Mouse (Mus musculus) neural tube, embryonic 13.5 days (tissue): ENCODE measurements around the gene Taar7d. TPM values are rescaled to one million over a fixed set of nuclear protein-coding genes. Genes with fewer than 3 reads are reported as not detected.
"Not testable (repeated sequence)": the region's sequence is repeated elsewhere in the genome, so short reads cannot be mapped to it uniquely, and the experiment has no call there.

Experiments
- ATAC-seq: fragments of 200-750 bp; cut with Nextera tagmentation; 2 replicates; pipeline ENCODE4 v1.8.0; 2017; ENCODE audit warnings: low read depth, mild to moderate bottlenecking, moderate TSS enrichment, moderate library complexity
- H3K27ac ChIP-seq: fragments of 300-500 bp; sonication (generic); replicated peaks from 2 replicates; pipeline ENCODE4 v1.5.1; 2015; ENCODE audit warnings: moderate library complexity, mild to moderate bottlenecking, inconsistent platforms
- H3K27me3 ChIP-seq: fragments of 300-500 bp; sonication (generic); 2 replicates; pipeline ENCODE4 v1.6.1; 2015; ENCODE audit warnings: mild to moderate bottlenecking, inconsistent platforms
- H3K36me3 ChIP-seq: fragments of 300-500 bp; sonication (generic); 2 replicates; pipeline ENCODE4 v1.6.1; 2015; ENCODE audit warnings: mild to moderate bottlenecking, inconsistent platforms
- H3K4me1 ChIP-seq: fragments of 300-500 bp; sonication (generic); replicated peaks from 2 replicates; pipeline ENCODE4 v1.6.1; 2015; ENCODE audit warnings: inconsistent platforms
- H3K4me2 ChIP-seq: fragments of 300-500 bp; sonication (generic); 2 replicates; pipeline ENCODE4 v1.6.1; 2015; ENCODE audit warnings: inconsistent platforms, mild to moderate bottlenecking, moderate library complexity
- H3K4me3 ChIP-seq: fragments of 300-500 bp; sonication (generic); 2 replicates; pipeline ENCODE4 v1.5.1; 2015; ENCODE audit warnings: mild to moderate bottlenecking, inconsistent platforms
- H3K9ac ChIP-seq: fragments of 300-500 bp; sonication (generic); 2 replicates; pipeline ENCODE4 v1.6.1; 2015; ENCODE audit warnings: moderate library complexity, mild to moderate bottlenecking, inconsistent platforms
- H3K9me3 ChIP-seq: fragments of 300-500 bp; sonication (generic); 2 replicates; pipeline ENCODE4 v1.6.1; 2016; ENCODE audit warnings: inconsistent platforms
- WGBS: fragments of 180-500 bp; shearing (Covaris S2); methylation state at CpG from one replicate; pipeline ENCODE4 v1.1.7; 2015; 5-methylcytosine and 5-hydroxymethylcytosine counted together
- polyA plus RNA-seq: library from polyadenylated mRNA; unstranded; fragments of >200 nt; fragmentation: Nextera tagmentation; extraction: Ambion mirVana; gene quantifications from 2 replicates; pipeline ENCODE4 v1.2.1, GENCODE M21; 2015

Gene Taar7d
- polyA plus RNA-seq, 1 experiment from 2014 or later, result not detected

GRCm38 (mm10) chr10:24040120-24040869 is 13.3 kb downstream of the Taar7d start:
- Histone ChIP-seq H3K4me3 (no peak overlapping the region), H3K4me1 (no peaks in the 10 kb centered on the region), H3K9ac (no peak overlapping the region), H3K27me3 (no peaks in the 10 kb centered on the region), H3K27ac (no peak overlapping the region), H3K36me3 (no peaks in the 10 kb centered on the region), H3K4me2 (no peak overlapping the region), H3K9me3 (no peaks in the 10 kb centered on the region)
- no peak for ATAC-seq
- WGBS, result 79% methylated on average over 2 of the region's 2 CpGs

GRCm38 (mm10) chr10:24049210-24049609 is 22.2 kb downstream of the Taar7d start, which contains the start of gene Taar7f:
Gene Taar7f (plus strand): TSS chr10:24049510.
- Histone ChIP-seq H3K27ac (no peak within 1 kb of the TSS), H3K27me3 (no peaks in the 10 kb centered on the region), H3K36me3 (no peaks in the 10 kb centered on the region), H3K4me2 (no peak within 1 kb of the TSS), H3K9me3 (no peaks in the 10 kb centered on the region), H3K9ac (no peak within 1 kb of the TSS), H3K4me3 (no peak within 1 kb of the TSS), H3K4me1 (no peaks in the 10 kb centered on the region)
- no peak for ATAC-seq

- no peaks in the 10 kb centered on the region for H3K4me1 ChIP-seq
- H3K4me3 ChIP-seq, result no peak overlapping the region
- H3K9ac ChIP-seq, result no peak overlapping the region
- no peak overlapping the region for H3K4me2 ChIP-seq
- no peaks in the 10 kb centered on the region for H3K36me3 ChIP-seq
- WGBS, result 80% methylated on average over 5 of the region's 5 CpGs
- no peaks in the 10 kb centered on the region for H3K9me3 ChIP-seq
- H3K27ac ChIP-seq, result no peak overlapping the region
- no peaks in the 10 kb centered on the region for H3K27me3 ChIP-seq
- no peak for ATAC-seq
Measured at GRCm38 (mm10) chr10:24052039-24052438, 25.0 kb downstream of the Taar7d start.

- Histone ChIP-seq H3K27ac (no peak overlapping the region), H3K4me2 (no peak overlapping the region), H3K27me3 (no peaks in the 10 kb centered on the region), H3K36me3 (no peaks in the 10 kb centered on the region), H3K9me3 (no peaks in the 10 kb centered on the region), H3K4me3 (no peak overlapping the region), H3K4me1 (no peaks in the 10 kb centered on the region), H3K9ac (no peak overlapping the region)
- ATAC-seq, result no peak
- WGBS, result 91% methylated on average over 3 of the region's 3 CpGs
Measured at GRCm38 (mm10) chr10:24058986-24059385, 32.0 kb downstream of the Taar7d start.

- not testable (repeated sequence) for H3K4me1 ChIP-seq, H3K9ac ChIP-seq, ATAC-seq, H3K36me3 ChIP-seq, H3K4me3 ChIP-seq, H3K27ac ChIP-seq, H3K27me3 ChIP-seq, H3K9me3 ChIP-seq, H3K4me2 ChIP-seq
- 56% methylated on average over 2 of the region's 2 CpGs for WGBS
Measured at GRCm38 (mm10) chr10:24074751-24075150, 47.7 kb downstream of the Taar7d start.

- H3K27me3 ChIP-seq, H3K27ac ChIP-seq, H3K9me3 ChIP-seq, H3K4me3 ChIP-seq, H3K9ac ChIP-seq, H3K4me1 ChIP-seq, H3K4me2 ChIP-seq, ATAC-seq, H3K36me3 ChIP-seq: not testable (repeated sequence)
- 85% methylated on average over 2 of the region's 4 CpGs for WGBS
Measured at GRCm38 (mm10) chr10:24076200-24076599, 49.2 kb downstream of the Taar7d start, which contains the start of gene Taar8a. Gene Taar8a (plus strand): TSS chr10:24076500.

Other genes with a start within 250 kb of the Taar7d start
- gene Rps12, start 239.9 kb upstream of the Taar7d start, polyA plus RNA-seq, result 111 and 141 TPM in 2 replicates
- gene Slc18b1, start 230.2 kb upstream of the Taar7d start, polyA plus RNA-seq, result 19.4 and 21.2 TPM in 2 replicates
- gene Vnn3, start 175.8 kb upstream of the Taar7d start, polyA plus RNA-seq, result not detected in 2 replicates
- 0.12 TPM in 1 of 2 replicates, not detected in the other for gene Vnn1, start 132.5 kb upstream of the Taar7d start, polyA plus RNA-seq
- gene Taar1, start 106.9 kb upstream of the Taar7d start, polyA plus RNA-seq, result not detected in 2 replicates
- 0.20 TPM in 1 of 2 replicates, not detected in the other for gene Taar2, start 88.7 kb upstream of the Taar7d start, polyA plus RNA-seq
- not detected in 2 replicates for gene Taar3, start 77.7 kb upstream of the Taar7d start, polyA plus RNA-seq
- gene Taar4, start 66.7 kb upstream of the Taar7d start, polyA plus RNA-seq, result not detected in 2 replicates
- not detected in 2 replicates for gene Taar5, start 56.5 kb upstream of the Taar7d start, polyA plus RNA-seq
- gene Taar6, start 41.6 kb upstream of the Taar7d start, polyA plus RNA-seq, result not detected in 2 replicates
- gene Taar7a, start 33.7 kb upstream of the Taar7d start, polyA plus RNA-seq, result not detected in 2 replicates
- gene Taar7b, start 27.3 kb upstream of the Taar7d start, polyA plus RNA-seq, result not detected in 2 replicates
- gene Taar7e, start 10.4 kb downstream of the Taar7d start, polyA plus RNA-seq, result not detected in 2 replicates
- not detected in 2 replicates for gene Taar7f, start 22.3 kb downstream of the Taar7d start, polyA plus RNA-seq
- gene Taar8a, start 49.3 kb downstream of the Taar7d start, polyA plus RNA-seq, result not detected in 2 replicates
- not detected in 2 replicates for gene Taar8b, start 65.1 kb downstream of the Taar7d start, polyA plus RNA-seq
- gene Taar8c, start 74.7 kb downstream of the Taar7d start, polyA plus RNA-seq, result not detected in 2 replicates
- not detected in 2 replicates for gene Taar9, start 82.3 kb downstream of the Taar7d start, polyA plus RNA-seq
- gene Stx7, start 122.1 kb downstream of the Taar7d start, polyA plus RNA-seq, result 255 and 271 TPM in 2 replicates
- gene Moxd1, start 196.3 kb downstream of the Taar7d start, polyA plus RNA-seq, result 15.9 and 17.8 TPM in 2 replicates